Mouse (Mus musculus): Measurements from ENCODE around the gene Ipcef1.

GRCm38 (mm10) chr10:6956357-6956756 lies 95.9 kb downstream of the Ipcef1 start:
- TF ChIP-seq CTCF (conservative IDR thresholded peaks at IDR 0.05; ENCODE audit: insufficient read depth, insufficient read length, low read depth, low read length) (no peak), POLR2A (IDR thresholded peaks at IDR 0.05; ENCODE audit: low read depth, low read length) (no peak)
